Mouse (Mus musculus): ENCODE data around the gene Gmnc. TPM values are rescaled to one million over a fixed set of nuclear protein-coding genes. Genes with fewer than 3 reads are reported as not detected.

The Gmnc gene
- polyA plus RNA-seq, 1 experiment from 2014 or later, result 0.54 TPM

DNA sequence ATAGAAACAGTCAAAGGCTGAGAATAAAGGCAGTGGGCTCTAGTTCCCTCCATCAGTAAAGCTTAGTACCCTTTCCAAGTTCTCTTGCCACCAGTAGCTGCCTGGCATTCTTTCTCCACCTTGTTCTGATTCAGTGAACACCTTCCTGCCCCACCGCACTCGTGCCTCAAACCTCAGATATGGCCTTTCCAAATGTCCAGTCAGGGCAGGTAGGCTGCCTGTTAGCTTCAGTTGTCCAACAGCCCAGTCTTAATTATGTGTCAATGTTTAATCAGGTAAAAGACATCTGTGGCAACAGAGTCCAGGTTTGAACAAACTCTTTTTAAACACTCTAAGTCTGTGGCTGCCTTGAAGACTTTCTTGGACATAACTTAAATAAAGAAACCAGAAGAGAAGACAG lies 24.6 kb downstream of the Gmnc start:
- no peaks in the 10 kb centered on the region for H3K36me3 ChIP-seq
- no peak overlapping the region for H3K9ac ChIP-seq
- H3K4me2 ChIP-seq (replicated peaks), result no peak overlapping the region
- no peak overlapping the region for H3K27ac ChIP-seq
- H3K27me3 ChIP-seq, result peaks cover 16% of the 10 kb centered on the region
- H3K4me1 ChIP-seq, result peaks cover 3% of the 10 kb centered on the region; the same call in 1 of the 2 replicates
- no peak for ATAC-seq (ENCODE audit: low FRiP score)
- H3K4me3 ChIP-seq, result no peak overlapping the region
- no peaks in the 10 kb centered on the region for H3K9me3 ChIP-seq (replicated peaks)
- WGBS, result 88% methylated on average over 2 of the region's 2 CpGs

DNA sequence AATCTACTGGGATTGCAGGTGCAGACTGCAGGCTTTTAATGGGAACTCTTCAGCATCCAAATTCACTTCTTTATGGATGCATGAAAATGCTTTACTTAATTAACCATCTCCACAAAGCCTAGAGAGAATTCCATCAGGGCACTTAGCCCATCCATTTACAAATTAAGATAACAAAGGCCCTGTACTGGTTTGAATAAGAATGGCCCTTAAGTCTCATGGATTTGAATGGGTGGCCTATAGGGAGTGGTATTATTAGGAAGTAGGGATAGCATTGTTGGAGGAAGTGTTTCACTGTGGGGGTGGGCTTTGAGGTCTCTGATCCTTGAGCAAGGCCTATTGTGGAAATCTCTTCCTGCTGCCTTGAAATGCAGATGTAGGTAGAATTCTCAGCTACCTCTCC lies 29.5 kb downstream of the Gmnc start:
- no peak overlapping the region for H3K27ac ChIP-seq
- H3K9ac ChIP-seq, result no peak overlapping the region
- no peaks in the 10 kb centered on the region for H3K9me3 ChIP-seq (replicated peaks)
- H3K36me3 ChIP-seq, result no peaks in the 10 kb centered on the region
- H3K4me3 ChIP-seq, result no peak overlapping the region
- no peak overlapping the region for H3K4me2 ChIP-seq (replicated peaks)
- peaks cover 4% of the 10 kb centered on the region for H3K27me3 ChIP-seq
- no peaks in the 10 kb centered on the region for H3K4me1 ChIP-seq
- ATAC-seq (ENCODE audit: low FRiP score), result no peak

- no peaks in the 10 kb centered on the region for H3K9me3 ChIP-seq (replicated peaks)
- H3K4me1 ChIP-seq, result no peaks in the 10 kb centered on the region
- no peak overlapping the region for H3K9ac ChIP-seq
- H3K36me3 ChIP-seq, result no peaks in the 10 kb centered on the region
- H3K4me2 ChIP-seq (replicated peaks), result no peak overlapping the region
- H3K4me3 ChIP-seq, result no peak overlapping the region
- H3K27ac ChIP-seq, result no peak overlapping the region
- H3K27me3 ChIP-seq, result no peaks in the 10 kb centered on the region
- whole genome bisulfite sequencing, result 83% methylated on average over 3 of the region's 3 CpGs
- ATAC-seq (ENCODE audit: low FRiP score), result no peak
Measured at GRCm38 (mm10) chr16:26951601-26952000, 39.9 kb downstream of the Gmnc start.

DNA sequence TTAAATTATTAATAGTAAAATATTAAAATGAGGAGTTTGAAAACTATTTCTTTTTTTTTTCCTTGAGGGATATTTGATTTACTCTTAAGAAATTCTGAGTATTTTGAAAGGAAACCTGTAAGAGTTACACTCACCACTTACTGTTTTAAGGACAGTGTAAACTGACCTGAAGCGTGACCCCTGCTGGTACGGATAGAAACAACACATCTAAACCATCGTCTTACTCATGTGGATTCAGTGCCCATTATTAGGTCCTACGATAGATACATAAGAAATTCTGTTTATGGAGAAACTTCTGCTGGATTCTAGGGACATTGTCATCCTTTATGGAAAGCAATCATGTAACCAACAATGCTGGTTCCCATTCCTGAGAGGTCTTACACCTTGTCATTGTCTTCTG lies 41.2 kb downstream of the Gmnc start:
- Histone ChIP-seq H3K9me3 (replicated peaks) (no peaks in the 10 kb centered on the region), H3K27me3 (no peaks in the 10 kb centered on the region), H3K27ac (no peak overlapping the region), H3K4me1 (no peaks in the 10 kb centered on the region), H3K4me2 (replicated peaks) (no peak overlapping the region), H3K36me3 (no peaks in the 10 kb centered on the region), H3K9ac (no peak overlapping the region), H3K4me3 (no peak overlapping the region)
- no peak for ATAC-seq (ENCODE audit: low FRiP score)
- WGBS, result 57% methylated on average over 4 of the region's 4 CpGs

- ATAC-seq (ENCODE audit: low FRiP score), result no peak
- Histone ChIP-seq H3K9me3 (replicated peaks) (no peaks in the 10 kb centered on the region), H3K36me3 (no peaks in the 10 kb centered on the region), H3K27me3 (no peaks in the 10 kb centered on the region), H3K4me3 (no peak overlapping the region), H3K4me2 (replicated peaks) (no peak overlapping the region), H3K9ac (no peak overlapping the region), H3K4me1 (no peaks in the 10 kb centered on the region), H3K27ac (no peak overlapping the region)
- 96% methylated on average over 1 of the region's 1 CpGs for WGBS
Measured at GRCm38 (mm10) chr16:26903968-26904367, 87.5 kb downstream of the Gmnc start.

DNA sequence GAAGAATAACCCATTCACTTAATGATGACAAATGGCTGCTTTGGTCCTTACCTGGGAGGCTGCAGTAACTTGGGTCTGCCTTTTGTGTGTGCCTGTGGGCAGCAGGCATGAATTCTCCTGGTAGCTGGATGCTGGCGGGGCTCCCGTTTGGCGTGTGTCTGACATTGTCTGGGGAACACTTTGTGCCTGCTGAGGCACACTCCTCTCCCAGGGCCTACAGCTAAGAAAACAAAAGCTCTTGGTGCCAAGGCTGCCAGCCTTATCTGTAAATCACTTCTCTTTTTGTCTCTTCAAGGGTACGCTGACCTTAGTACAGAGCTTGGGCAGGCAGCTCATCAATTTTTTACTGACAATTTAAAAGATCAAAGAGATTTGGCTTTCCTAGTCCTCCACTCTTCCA lies 90.0 kb downstream of the Gmnc start:
- Histone ChIP-seq H3K9me3 (replicated peaks) (no peaks in the 10 kb centered on the region), H3K4me1 (no peaks in the 10 kb centered on the region), H3K4me2 (replicated peaks) (no peak overlapping the region), H3K36me3 (no peaks in the 10 kb centered on the region), H3K9ac (no peak overlapping the region), H3K27ac (no peak overlapping the region), H3K4me3 (no peak overlapping the region), H3K27me3 (no peaks in the 10 kb centered on the region)
- 23% methylated on average over 4 of the region's 4 CpGs for WGBS
- ATAC-seq (ENCODE audit: low FRiP score), result no peak

GRCm38 (mm10) chr16:26886337-26886736 lies 105.1 kb downstream of the Gmnc start:
- no peaks in the 10 kb centered on the region for H3K4me1 ChIP-seq
- no peaks in the 10 kb centered on the region for H3K36me3 ChIP-seq
- no peak overlapping the region for H3K9ac ChIP-seq
- H3K9me3 ChIP-seq (replicated peaks), result no peaks in the 10 kb centered on the region
- no peak overlapping the region for H3K4me3 ChIP-seq
- ATAC-seq (ENCODE audit: low FRiP score), result no peak
- no peak overlapping the region for H3K4me2 ChIP-seq (replicated peaks)
- 84% methylated on average over 4 of the region's 4 CpGs for WGBS
- no peaks in the 10 kb centered on the region for H3K27me3 ChIP-seq
- no peak overlapping the region for H3K27ac ChIP-seq

DNA sequence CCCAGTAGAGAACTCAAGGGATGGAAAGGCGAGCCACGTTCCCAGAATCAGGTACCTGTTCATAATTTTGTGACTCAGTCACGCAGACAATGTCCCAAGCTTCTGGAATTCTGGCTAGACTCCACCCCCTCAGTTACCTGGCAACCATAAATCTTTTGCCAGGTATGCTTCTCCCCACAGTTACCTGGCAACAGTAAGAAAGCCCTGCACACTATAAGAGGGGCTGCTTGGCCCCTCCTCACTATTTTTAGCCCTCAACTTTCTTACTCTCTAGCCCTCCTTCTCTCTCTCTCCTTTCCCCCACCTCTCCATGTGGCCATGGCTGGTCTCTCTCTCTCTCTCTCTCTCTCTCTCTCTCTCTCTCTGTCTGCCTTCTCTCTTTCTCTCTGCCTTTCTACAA lies 114.6 kb downstream of the Gmnc start:
- no peak overlapping the region for H3K4me3 ChIP-seq
- no peak overlapping the region for H3K4me2 ChIP-seq (replicated peaks)
- H3K9ac ChIP-seq, result no peak overlapping the region
- H3K36me3 ChIP-seq, result no peaks in the 10 kb centered on the region
- H3K27ac ChIP-seq, result no peak overlapping the region
- no peaks in the 10 kb centered on the region for H3K9me3 ChIP-seq (replicated peaks)
- no peaks in the 10 kb centered on the region for H3K4me1 ChIP-seq
- 78% methylated on average over 3 of the region's 3 CpGs for whole genome bisulfite sequencing
- no peaks in the 10 kb centered on the region for H3K27me3 ChIP-seq
- no peak for ATAC-seq (ENCODE audit: low FRiP score)

Measured in hindbrain, embryonic 12.5 days (tissue).